Mouse (Mus musculus) ovary, postnatal 10 days (tissue): ENCODE data around the gene Fzr1.
A peak's percentile ranks its signal among the peaks of the same experiment; 100 is the strongest.

ENCODE experiments used
- DNase-seq: peaks from one replicate; pipeline ENCODE4 v3.0.0; 2022; ENCODE audit warnings: low spot score

The Fzr1 gene

DNA sequence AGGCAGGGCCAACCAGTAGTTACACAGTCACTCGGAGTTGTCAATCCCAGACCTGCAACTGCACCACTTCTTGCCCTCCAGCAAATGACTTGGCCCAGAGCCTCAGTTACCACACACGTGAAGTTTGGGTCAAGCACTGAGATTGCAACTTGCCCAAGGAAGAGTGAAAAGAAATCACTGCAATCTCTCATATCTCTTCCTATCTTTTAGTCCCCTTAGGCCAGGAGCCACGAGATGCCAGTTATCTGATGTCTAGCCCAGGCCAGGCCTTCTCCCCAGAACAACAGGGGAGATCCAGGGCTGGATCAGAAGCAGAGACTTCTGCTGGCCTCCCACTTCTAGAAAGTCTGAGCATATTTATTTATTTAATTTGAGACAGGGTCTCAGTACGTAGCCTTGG is 22.8 kb downstream of the Fzr1 start:
- no peak for DNase-seq

DNA sequence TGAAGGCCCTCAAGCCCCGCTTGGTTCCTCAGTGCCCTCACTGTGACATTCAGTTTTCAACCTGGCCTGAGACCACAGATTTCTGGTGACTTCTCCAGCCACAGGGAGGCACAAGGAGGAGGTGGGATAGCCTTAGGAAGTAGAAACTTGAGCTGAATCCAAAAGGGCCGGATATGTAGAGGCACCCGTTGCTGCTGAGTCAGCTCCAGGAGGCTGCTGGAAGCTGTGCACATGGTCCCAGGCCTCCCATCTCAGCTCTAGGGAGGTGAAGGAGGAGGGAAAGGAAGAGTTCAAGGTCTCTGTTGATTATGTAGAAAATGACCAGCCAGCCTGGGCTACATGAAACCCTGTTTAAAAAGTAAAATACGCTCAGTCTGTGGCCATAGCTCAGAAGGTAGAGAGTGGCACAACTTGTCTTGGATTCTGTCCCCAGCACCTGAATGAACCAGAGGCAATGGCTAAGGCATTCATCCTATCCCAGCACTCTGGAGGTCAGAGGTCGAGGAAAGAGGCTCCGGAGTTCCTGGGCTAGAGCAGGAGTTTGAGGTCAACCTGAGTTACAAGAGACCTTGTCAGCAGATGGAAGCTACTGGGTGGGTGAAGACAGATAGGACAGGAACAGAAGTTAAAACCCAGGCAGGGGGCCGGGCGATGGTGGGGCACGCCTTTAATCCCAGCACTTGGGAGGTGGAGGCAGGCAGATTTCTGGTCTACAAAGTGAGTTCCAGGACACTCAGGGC is 23.4 kb downstream of the Fzr1 start:
- no peak for DNase-seq

DNA sequence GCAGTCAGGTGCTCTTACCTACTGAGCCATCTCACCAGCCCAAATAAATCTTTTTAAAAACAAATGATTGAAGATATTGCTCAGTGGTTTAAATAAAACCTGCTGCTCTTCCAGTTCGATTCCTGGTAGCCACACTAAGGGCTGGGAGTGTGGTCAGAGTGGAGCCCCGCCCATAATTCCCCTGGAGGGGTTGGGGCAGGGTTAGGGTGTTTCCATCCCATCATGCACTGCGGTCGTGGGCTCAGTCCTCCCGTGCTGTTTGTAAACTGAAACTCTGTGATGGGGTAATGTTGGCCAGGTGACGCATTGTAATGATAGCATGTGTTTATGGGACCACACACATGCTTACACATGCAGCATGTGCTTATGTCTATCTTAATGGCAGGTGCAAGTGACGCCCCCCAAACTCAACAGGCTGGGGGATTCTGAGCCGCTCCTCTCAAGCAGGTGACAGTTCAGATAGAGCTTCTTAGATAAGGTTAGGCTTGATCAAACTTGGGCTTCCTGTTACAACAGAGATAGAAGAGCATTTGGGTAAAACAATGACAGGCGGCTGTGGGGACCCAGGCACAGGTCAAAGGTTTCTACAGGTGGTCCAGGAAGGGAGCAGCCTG is 26.5 kb downstream of the Fzr1 start:
- DNase-seq, result no peak

DNA sequence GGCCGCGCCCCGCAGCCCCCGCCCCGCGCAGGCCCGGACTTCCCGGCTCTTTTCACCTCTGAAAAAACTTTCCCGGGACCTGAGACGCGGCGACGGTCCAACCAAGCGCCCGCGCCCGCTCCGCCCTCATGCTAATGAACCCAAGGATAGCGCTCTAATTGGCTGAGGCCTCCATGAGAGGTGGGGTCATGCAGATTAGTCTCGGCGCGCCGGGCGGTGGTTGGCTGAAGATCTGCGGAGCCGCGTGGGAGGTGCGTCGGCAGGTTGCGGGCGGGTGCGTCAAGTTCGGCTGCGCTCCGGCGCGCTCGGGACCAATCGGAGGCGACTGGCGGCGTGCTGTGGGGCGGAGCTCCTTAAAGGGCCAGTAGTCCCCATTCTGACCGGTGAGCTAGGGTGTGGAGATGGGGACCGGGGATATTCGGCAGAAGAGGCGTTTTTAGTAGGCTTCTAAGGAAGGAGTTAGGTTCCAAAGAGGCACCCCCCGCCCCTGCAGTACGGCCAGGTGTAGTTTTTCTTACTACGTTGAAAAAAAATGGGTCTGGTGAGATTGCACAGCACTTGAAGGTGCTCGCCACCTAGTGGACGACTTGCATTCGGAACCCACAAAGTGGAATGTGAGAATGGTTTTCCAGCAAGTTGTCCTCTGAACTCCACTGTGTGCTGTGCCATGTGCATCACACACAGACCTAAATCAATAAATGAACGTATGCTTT is 27.8 kb downstream of the Fzr1 start, which contains the start of gene Hmg20b:
Gene Hmg20b, minus strand, starts transcription at position 130 of the 713 bp plus-strand sequence.
- DNase-seq, result peak; percentile 95

- DNase-seq, result no peak
Observed at GRCm38 (mm10) chr10:81349961-81350350, 28.4 kb downstream of the Fzr1 start.

DNA sequence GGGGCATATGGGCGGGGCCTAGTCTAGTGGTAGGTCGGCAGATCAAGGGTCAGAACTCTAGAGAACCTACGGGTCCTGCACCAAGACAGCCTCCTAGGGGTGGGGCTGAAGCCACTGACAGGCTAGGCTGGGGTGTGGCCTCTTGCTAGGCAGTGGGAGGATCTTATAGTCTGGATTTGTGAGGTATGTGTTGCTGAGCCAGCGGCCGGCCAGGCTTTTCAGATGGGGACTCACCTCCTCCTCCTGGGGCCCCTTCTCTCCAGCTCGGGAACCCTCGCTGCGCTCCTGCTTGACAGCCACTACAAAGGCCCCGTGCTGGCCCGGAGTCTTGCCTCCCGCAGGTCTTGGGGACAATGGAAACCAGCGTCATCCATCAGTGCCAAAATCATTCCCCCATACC is 29.2 kb downstream of the Fzr1 start:
- no peak for DNase-seq

- DNase-seq, result no peak
Observed at GRCm38 (mm10) chr10:81346453-81347067, 31.8 kb downstream of the Fzr1 start.

DNA sequence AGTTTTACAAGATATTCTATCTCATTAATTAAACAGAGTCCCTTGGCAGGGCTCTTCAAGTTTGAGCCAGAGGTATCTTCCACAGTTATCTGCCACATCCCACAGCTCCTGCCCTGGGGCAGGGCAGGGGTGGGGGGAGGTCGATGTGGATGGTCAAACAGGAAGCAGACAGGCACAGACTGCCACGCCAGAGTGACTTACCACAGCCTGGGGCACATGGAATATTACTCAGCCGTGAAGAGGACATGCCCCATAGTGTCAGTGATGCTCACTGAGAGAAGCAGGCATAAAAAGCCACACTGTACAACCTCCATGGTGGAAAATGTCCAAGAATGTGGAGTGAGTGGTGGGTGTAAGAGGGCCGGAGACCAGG is 33.2 kb downstream of the Fzr1 start:
- no peak for DNase-seq

DNA sequence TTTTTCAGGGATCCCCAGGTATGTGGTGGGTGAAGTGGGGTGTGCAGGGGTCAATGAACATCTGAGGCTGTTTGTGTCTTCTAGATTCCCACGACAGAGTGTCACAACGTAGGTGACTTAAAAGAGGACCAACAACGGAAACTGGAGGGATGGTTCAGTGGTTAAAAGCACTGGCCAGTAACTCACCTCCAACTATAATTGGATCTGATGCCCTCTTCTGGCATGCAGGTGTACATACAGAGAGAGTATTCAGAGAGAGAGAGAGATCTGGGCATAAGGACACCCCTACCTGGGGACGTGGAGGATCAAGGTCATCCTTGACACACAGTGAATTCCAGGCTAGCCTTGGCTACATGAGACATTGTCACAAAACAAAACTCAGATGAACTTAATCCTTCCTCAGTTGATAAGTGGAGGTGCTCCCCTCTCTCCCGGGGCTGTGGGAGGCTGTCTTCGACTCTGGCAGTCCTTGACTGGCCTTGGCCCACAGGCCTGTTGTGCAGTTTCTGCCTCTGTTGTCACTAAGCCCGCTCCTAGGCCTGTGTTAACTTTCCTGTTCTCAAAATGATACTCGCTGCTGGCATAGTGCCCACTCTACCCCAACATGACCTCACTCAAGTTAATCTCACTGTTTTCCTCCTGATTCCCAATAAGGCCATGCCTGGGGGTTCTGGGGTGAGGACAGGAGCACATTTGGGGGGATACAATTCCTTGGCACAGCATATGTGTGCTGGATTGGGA is 33.7 kb downstream of the Fzr1 start:
- no peak for DNase-seq

- no peak for DNase-seq
Observed at GRCm38 (mm10) chr10:81342686-81343505, 35.4 kb downstream of the Fzr1 start, which contains the start of gene Gipc3. Gene Gipc3, minus strand, starts transcription at chr10:81343266.

GRCm38 (mm10) chr10:81341333-81341949 is 36.9 kb downstream of the Fzr1 start:
- no peak for DNase-seq

DNA sequence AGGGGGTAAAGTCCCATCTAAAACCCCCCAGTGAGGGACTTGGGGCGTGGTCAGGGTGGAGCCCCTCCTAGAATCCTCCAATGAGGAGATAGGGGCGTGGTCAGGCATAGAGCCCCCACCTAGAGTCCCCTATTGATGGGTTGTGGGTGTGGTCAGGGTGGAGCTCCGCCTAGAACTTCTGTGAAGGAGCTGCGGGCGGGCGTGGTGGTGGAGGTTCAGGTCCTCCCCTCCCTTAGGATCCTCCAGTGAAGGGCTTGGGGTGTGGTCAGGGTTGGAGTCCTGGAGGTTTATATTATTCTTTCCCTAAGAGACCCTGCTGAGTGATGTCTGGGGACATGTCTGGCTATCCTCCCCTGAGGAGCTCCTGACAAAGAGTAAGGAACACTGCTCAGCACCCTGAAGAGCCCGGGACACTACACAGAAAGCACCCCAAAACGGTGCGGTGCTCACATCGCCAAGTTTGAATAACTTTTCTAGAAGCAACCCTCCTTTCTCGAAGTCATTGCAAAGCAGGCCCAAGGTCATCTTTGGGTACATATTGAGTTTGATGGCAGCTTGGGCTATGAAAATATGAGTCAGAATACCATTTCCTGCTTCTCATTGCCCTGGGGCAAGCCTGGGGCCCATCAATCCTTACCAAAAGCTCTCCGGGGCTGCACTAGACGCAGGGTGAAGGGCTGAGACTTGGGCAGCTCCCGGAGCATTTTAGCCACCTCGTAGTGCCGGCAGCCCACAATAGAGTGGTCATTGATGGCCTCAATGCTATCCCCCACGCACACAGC is 37.6 kb downstream of the Fzr1 start:
- no peak for DNase-seq

DNA sequence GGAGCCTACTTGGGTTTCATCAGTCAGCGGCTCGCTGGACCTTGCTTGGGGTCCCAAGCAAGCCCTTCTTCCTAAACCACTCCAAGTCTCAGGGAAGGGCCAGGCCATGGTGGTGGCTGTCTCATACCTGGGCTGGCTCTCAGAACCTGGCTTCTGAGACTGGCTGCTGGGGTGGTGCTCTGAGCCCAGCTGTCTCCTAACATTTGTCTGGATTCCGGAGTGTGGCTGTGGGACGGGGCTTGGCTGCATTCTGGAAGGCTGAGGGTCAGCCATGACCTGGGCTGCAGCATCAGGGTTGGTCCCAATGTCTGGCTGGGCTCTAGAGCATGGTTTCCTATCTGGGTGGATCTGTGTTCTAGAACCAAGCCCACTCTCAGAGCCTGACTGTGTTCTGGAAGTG is 41.8 kb downstream of the Fzr1 start:
- DNase-seq, result no peak

DNA sequence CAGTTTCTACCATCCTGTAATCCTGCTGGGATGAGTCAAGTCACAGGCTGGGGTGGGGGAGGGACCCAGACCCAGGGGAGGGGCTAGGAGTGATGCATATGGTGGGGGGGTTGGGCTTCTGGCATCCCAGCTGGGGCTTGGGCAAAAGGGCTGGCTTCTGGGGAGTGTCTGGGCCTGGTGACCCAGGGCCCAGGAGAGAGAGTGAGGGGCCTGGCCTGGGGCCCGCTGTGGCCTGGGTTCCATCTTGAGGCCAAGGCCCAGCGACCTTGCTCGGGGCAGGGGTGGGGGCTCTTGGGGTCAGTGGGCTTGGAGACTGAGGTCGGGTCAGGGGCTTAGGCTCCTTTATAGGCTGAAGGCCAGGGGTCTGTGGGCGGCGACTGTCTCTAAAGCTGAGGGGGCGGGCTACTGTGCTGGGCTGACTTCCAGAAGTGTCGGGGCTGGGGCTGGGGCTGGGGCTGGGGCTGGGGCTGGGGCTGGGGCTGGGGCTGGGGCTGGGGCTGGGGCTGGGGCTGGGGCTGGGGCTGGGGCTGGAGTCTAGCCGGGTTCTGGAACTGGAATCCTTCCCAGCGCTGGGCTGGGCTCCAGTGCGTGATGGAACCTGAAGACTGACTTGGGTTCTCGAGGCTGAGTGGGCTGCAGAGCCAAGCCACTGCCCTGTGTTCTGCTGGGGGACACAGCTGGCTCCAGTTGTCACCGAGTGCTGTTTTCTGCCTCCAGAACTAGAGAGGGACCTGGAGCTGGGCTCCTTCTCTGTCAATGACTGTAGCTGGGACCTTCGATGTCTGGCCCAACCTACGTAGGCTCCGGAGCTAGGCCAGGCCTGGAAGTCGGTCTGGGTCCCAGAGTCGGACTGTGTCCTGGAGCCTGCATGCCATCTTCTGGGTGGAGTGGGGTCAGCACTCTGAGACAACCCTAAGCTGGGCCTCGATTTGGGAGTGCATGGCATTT is 42.6 kb downstream of the Fzr1 start:
- DNase-seq, result no peak

GRCm38 (mm10) chr10:81334324-81334723 is 44.0 kb downstream of the Fzr1 start:
- no peak for DNase-seq

DNA sequence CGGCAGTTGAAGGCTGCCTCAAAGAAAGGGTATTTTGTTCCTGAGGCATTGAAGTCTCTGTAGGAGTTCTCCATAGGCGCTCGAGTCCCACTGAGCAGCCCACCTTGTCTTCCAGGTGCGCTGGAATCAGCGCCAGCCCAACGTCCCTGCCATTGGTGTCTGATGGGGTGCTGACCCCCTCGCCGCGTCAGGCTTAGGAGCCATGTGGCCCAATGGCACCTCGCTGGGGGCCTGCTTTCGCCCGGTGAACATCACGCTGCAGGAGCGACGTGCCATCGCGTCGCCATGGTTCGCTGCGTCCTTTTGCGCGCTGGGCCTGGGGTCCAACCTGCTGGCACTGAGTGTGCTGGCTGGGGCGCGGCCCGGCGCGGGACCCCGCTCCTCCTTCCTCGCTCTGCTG is 46.0 kb downstream of the Fzr1 start:
- DNase-seq, result no peak

DNA sequence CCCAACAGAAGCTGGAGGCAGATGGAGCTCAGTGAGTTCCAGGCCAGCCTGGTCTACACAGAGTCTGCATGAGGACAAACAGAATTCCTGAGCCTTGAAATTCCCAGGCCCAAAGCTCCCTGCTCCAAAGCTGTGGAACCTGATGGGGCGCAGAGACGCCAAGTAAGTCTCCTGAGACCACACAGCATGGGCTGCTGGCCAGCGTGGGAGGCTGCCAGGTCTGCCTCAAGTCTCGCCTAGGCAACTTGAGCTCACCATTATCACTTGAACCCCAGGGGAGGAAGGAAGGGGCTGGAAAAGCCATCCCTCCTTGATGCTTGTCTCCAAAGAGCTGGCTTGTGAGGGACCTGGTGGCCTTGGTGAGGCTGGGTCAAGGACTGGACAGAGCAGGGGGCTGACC is 48.3 kb downstream of the Fzr1 start:
- DNase-seq, result no peak

GRCm38 (mm10) chr10:81329194-81329975 is 48.9 kb downstream of the Fzr1 start:
- no peak for DNase-seq
